Mouse (Mus musculus) CD4-positive, CD25-positive, alpha-beta regulatory T cell, adult 9 weeks (primary cell): ENCODE measurements around the gene Pcbp1. TPM values are rescaled to one million over a fixed set of nuclear protein-coding genes. Genes with fewer than 3 reads are reported as not detected.

Source experiments
- polyA plus RNA-seq: library from polyadenylated mRNA; unstranded; fragments of 100-300 nt; shearing (Covaris generic); gene quantifications from one replicate; pipeline ENCODE4 v1.2.1, GENCODE M21; 2017

Gene Pcbp1
- polyA plus RNA-seq: 46.9 TPM

DNA sequence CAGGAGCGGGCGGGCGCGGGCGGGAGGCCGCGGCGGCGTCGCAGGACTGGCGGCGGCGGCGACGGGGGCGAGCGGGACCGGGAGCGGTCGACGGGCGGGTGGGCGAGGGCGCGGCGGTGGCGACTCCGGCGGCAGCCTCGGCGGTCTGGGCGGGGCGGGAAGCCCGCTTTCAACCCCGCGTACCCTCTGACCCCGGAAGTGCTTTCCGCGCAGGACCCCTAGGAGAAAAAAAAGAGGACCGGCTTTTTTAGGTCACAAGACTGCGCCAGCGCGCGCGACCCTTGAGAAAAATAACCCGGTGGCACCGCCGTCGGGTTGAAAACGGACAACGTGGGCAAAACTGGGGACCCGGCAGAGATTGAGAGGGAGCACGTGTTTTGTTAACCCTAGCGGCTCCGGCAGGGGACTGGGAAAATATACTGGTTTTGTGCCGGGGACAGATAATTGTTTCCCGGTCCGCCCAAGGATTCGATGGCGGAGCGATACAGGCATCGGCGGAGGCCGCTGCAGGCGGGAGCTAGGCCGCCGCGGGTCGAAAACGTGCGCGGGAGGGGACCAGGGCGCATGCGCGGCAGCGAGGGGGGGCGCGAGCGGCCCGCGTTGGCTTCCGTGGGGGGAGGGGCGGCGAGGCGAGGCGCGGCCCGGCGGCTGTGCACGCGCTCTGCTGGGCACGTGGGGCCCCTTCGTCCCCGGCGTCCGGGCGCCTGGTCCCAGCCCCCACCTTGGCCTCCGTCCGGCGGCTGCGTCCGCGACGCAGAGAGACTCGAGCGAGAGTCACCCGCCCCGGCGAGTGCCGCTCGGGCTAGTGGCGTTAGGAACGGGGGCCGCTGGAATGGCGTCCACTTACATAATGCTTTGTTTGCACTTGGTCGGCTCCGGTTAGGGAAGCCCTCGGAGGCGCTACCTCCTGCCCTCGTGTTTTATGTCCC is at the start of gene Pcbp1:
Gene Pcbp1, minus strand, starts transcription at position 290 of the 929 bp plus-strand sequence.

Other genes with a start within 250 kb of the Pcbp1 start
- 49.3 TPM for gene Fam136a, start 160.7 kb downstream of the Pcbp1 start, polyA plus RNA-seq
- 452 TPM for gene Snrpg, start 155.0 kb downstream of the Pcbp1 start, polyA plus RNA-seq
- 15.4 TPM for gene Pcyox1, start 129.2 kb downstream of the Pcbp1 start, polyA plus RNA-seq
- gene Tia1, start 122.1 kb downstream of the Pcbp1 start, polyA plus RNA-seq: 130 TPM
- not detected for gene Gm44790, start 99.7 kb downstream of the Pcbp1 start, polyA plus RNA-seq
- 60.4 TPM for gene C87436, start 87.9 kb downstream of the Pcbp1 start, polyA plus RNA-seq
- 0.47 TPM for gene Asprv1, start 101.8 kb upstream of the Pcbp1 start, polyA plus RNA-seq
- 27.1 TPM for gene Mxd1, start 142.8 kb upstream of the Pcbp1 start, polyA plus RNA-seq
- gene Snrnp27, start 158.2 kb upstream of the Pcbp1 start, polyA plus RNA-seq: 89.6 TPM
- gene Gmcl1, start 207.1 kb upstream of the Pcbp1 start, polyA plus RNA-seq: 11.6 TPM